Mouse (Mus musculus): Measurements from ENCODE around the gene Gm20388. TPM values are rescaled to one million over a fixed set of nuclear protein-coding genes. Genes with fewer than 3 reads are reported as not detected.

The Gm20388 gene
- polyA plus RNA-seq, 1 experiment from 2014 or later = 12.4 TPM

DNA sequence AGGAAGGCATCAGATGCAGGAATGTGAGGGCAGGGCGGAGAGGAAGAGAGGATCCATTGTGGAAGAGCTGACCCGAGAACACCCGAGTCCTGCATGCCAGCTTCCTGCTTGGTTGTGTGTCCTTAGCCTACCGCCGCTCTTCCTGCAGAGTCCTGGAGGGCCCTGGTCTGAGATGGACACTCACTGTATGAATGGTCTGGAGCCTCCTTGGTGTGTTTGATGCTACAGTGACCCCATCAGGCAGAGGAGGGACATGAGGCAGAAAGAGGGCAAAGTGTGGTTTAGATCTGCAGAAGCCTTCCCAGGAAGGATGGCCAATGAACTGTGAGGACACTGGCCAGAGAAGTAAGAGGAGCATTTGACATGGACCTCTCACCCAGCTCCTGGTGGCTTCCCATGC is 3244.5 kb downstream of the Gm20388 start:
- Histone ChIP-seq H3K4me1 (ENCODE audit: control insufficient read depth, insufficient read depth, low read depth, low read length) (no peaks in the 10 kb centered on the region; the same call in 1 of the 2 replicates), H3K9ac (ENCODE audit: low read depth, low read length) (no peak overlapping the region), H3K36me3 (ENCODE audit: control insufficient read depth, insufficient read depth, low read length) (no peaks in the 10 kb centered on the region), H3K9me3 (ENCODE audit: control insufficient read depth, low read length) (no peaks in the 10 kb centered on the region), H3K27me3 (replicated peaks; ENCODE audit: control insufficient read depth, insufficient read depth, low read length) (no peaks in the 10 kb centered on the region), H3K4me2 (ENCODE audit: low read length) (no peak overlapping the region), H3K27ac (ENCODE audit: low read depth, low read length) (no peak overlapping the region), H3K4me3 (ENCODE audit: low read length) (no peak overlapping the region)
- 81% methylated on average over 5 of the region's 5 CpGs for WGBS
- no peak for ATAC-seq

DNA sequence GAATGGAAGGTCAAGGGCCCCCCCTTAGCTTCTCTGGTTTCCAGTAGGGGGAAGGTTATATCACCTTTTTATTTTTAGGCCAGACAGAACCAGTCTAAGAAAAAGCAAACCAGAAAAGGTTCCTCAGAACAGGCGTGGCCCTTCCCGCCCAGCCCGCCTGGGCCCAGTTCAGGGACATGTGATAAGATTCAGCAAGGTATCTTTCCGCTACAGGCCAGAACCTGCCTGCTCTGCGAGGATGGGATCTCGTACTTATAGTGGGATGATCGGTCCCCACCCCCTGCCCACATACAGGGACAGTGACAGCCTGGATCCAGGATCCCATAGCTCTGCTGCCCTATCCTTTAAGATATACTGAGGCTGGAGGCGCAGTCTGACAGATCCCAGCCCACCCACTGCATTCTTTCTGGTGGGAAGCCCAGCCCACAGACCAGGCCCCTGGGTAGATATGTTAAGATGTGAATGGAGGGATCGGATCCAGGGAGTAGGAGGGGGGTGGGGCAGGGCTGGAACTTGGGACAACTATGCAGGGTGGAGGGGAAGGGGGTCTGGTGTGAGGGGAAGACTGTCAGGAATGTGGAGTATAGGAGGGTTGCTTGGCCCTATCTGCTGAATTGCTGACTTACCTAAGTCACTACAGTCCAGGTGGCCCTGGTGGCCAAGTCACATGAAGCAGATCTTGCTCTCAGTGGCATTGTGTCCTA is 3245.6 kb downstream of the Gm20388 start:
- H3K27ac ChIP-seq (ENCODE audit: low read depth, low read length) = no peak overlapping the region
- H3K4me2 ChIP-seq (ENCODE audit: low read length) = no peak overlapping the region
- 86% methylated on average over 9 of the region's 9 CpGs for WGBS
- no peaks in the 10 kb centered on the region for H3K27me3 ChIP-seq (replicated peaks; ENCODE audit: control insufficient read depth, insufficient read depth, low read length)
- H3K4me3 ChIP-seq (ENCODE audit: low read length) = no peak overlapping the region
- H3K9ac ChIP-seq (ENCODE audit: low read depth, low read length) = no peak overlapping the region
- no peaks in the 10 kb centered on the region; the same call in 1 of the 2 replicates for H3K4me1 ChIP-seq (ENCODE audit: control insufficient read depth, insufficient read depth, low read depth, low read length)
- H3K9me3 ChIP-seq (ENCODE audit: control insufficient read depth, low read length) = no peaks in the 10 kb centered on the region
- no peaks in the 10 kb centered on the region for H3K36me3 ChIP-seq (ENCODE audit: control insufficient read depth, insufficient read depth, low read length)
- ATAC-seq = no peak

DNA sequence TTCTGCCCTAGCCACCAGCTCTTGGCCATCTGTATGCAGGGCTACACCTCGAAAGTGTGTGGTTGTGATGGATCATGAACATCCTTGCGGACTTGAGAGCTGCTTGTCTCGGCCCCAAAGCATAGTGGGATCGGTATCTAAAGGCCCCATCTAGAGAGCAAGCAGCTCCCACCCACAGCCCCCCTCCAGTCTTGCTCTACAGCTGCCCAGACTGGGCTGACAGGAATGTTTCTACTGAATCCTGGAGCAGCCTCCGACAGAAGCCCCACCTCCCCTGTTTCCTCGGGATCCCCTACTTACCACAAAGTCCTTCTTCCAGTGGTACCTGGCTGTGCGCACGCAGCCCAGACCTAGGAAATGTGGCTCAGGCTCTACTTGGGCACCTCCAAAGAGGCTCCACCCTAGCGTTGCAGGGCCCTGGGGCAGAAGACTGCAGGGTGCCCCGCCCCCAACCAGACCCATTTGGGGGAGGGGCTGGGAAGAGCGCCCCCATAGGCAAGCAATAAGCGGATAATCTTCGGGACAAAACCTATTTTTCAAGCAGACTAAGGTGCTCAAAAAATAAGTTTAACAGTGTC is 3247.3 kb downstream of the Gm20388 start, which contains the start of gene Sult5a1:
Gene Sult5a1, minus strand, starts transcription at position 428 of the 578 bp plus-strand sequence.
- ATAC-seq = no peak
- no peak within 1 kb of the TSS for H3K27ac ChIP-seq (ENCODE audit: low read depth, low read length)
- no peaks in the 10 kb centered on the region for H3K36me3 ChIP-seq (ENCODE audit: control insufficient read depth, insufficient read depth, low read length)
- no peaks in the 10 kb centered on the region; the same call in 1 of the 2 replicates for H3K4me1 ChIP-seq (ENCODE audit: control insufficient read depth, insufficient read depth, low read depth, low read length)
- WGBS = 39% methylated on average over 13 of the region's 13 CpGs
- no peak within 1 kb of the TSS for H3K9ac ChIP-seq (ENCODE audit: low read depth, low read length)
- no peaks in the 10 kb centered on the region for H3K9me3 ChIP-seq (ENCODE audit: control insufficient read depth, low read length)
- no peak within 1 kb of the TSS for H3K4me3 ChIP-seq (ENCODE audit: low read length)
- H3K27me3 ChIP-seq (replicated peaks; ENCODE audit: control insufficient read depth, insufficient read depth, low read length) = no peaks in the 10 kb centered on the region
- peak within 1 kb of the TSS; percentile 25 for H3K4me2 ChIP-seq (ENCODE audit: low read length)

DNA sequence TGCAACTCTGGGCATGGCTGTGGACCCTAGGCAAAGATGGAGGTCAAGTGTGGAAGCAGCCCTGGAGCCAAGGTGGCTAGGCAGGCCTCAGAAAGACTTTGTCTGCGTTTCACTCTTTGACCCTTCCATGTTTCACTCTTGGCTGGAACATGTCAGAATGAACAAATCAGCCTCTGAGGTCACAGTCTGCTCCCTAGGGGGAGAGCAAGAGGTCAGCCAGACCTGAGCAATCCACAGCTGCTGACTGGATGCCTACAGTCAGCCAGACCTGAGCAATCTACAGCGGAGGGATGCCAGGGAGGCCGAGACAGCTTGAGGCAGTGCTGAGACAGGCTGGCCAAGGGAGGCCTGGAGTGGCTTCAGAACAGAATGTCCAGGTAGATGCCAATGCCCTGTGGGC is 3270.8 kb downstream of the Gm20388 start:
- Histone ChIP-seq H3K9ac (ENCODE audit: low read depth, low read length) (no peak overlapping the region), H3K4me2 (ENCODE audit: low read length) (no peak overlapping the region), H3K27me3 (replicated peaks; ENCODE audit: control insufficient read depth, insufficient read depth, low read length) (no peaks in the 10 kb centered on the region), H3K4me1 (ENCODE audit: control insufficient read depth, insufficient read depth, low read depth, low read length) (no peaks in the 10 kb centered on the region), H3K27ac (ENCODE audit: low read depth, low read length) (no peak overlapping the region), H3K4me3 (ENCODE audit: low read length) (no peak overlapping the region), H3K9me3 (ENCODE audit: control insufficient read depth, low read length) (peaks cover 7% of the 10 kb centered on the region; the same call in 1 of the 2 replicates), H3K36me3 (ENCODE audit: control insufficient read depth, insufficient read depth, low read length) (no peaks in the 10 kb centered on the region)
- 60% methylated on average over 3 of the region's 3 CpGs for WGBS
- no peak for ATAC-seq

DNA sequence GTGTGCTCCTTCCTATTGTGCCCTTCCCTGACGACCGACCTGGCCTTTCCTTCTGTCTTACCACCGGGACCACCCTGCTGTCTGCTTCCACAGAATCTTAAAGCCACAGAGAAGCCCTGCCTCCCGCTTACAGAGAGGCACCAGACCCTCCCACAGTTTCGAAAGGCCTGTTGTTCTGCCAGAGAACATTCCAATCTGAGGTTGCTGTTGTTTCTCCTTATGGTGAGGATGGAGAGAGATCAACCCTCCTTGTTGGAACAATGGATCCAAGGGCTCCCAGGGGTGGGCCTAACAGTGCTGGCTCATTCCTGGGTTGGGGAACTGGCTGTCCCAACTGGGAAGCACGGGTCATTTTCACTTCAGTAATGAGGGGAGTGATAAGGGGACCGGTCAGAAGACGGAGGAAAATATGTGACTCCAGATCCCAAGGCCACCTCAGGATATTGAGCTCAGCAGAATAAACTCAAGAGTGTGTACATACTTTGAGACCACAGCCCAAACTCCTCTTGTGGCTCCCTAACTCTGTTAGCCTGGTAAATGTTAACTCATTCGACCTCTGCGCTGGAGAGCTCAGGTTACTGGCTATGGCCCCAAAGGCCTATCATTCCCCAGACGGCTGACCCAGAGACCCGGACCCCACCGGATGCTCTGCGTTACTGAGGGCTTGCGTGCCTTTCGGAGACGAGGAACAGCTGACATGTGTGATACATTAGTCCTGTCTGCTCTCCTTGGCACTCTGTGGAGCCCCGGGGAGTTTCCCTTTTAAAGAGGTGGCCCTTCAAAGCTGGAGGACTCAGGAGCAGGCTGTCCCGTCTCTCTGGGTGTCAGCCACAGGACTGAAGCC is 3275.1 kb downstream of the Gm20388 start, which contains the start of gene Dpep1:
Gene Dpep1, plus strand, starts transcription at position 677 of the 844 bp plus-strand sequence.
- H3K36me3 ChIP-seq (ENCODE audit: control insufficient read depth, insufficient read depth, low read length) = no peaks in the 10 kb centered on the region
- 54% methylated on average over 19 of the region's 19 CpGs for WGBS
- no peaks in the 10 kb centered on the region; the same call in 1 of the 2 replicates for H3K4me1 ChIP-seq (ENCODE audit: control insufficient read depth, insufficient read depth, low read depth, low read length)
- ATAC-seq = no peak
- H3K4me2 ChIP-seq (ENCODE audit: low read length) = no peak within 1 kb of the TSS
- no peak within 1 kb of the TSS for H3K27ac ChIP-seq (ENCODE audit: low read depth, low read length)
- no peaks in the 10 kb centered on the region for H3K27me3 ChIP-seq (replicated peaks; ENCODE audit: control insufficient read depth, insufficient read depth, low read length)
- no peaks in the 10 kb centered on the region for H3K9me3 ChIP-seq (ENCODE audit: control insufficient read depth, low read length)
- no peak within 1 kb of the TSS for H3K9ac ChIP-seq (ENCODE audit: low read depth, low read length)
- H3K4me3 ChIP-seq (ENCODE audit: low read length) = no peak within 1 kb of the TSS

DNA sequence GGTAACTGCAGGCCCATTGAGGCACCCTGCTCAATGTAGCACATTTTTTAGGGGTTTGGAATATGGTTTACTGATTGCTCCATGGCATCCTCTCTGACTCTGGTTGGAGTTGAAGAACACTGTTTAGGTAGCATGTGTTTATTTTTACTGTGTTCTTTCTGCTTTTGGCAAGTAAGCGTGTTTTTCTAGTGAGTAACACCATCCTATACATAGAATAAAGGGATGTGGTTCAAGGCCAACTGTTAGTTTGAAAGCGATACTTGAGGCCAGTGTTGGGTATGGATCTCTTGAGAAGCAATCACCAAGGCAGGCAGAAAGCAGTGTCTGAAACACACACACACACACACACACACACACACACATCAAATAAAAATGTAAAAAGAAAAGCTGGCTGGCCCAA is 3277.4 kb downstream of the Gm20388 start:
- Histone ChIP-seq H3K27me3 (replicated peaks; ENCODE audit: control insufficient read depth, insufficient read depth, low read length) (no peaks in the 10 kb centered on the region), H3K36me3 (ENCODE audit: control insufficient read depth, insufficient read depth, low read length) (no peaks in the 10 kb centered on the region), H3K27ac (ENCODE audit: low read depth, low read length) (no peak overlapping the region), H3K9ac (ENCODE audit: low read depth, low read length) (no peak overlapping the region), H3K4me3 (ENCODE audit: low read length) (no peak overlapping the region), H3K9me3 (ENCODE audit: control insufficient read depth, low read length) (no peaks in the 10 kb centered on the region), H3K4me2 (ENCODE audit: low read length) (no peak overlapping the region), H3K4me1 (ENCODE audit: control insufficient read depth, insufficient read depth, low read depth, low read length) (no peaks in the 10 kb centered on the region; the same call in 1 of the 2 replicates)
- no peak for ATAC-seq
- WGBS = 83% methylated on average over 2 of the region's 2 CpGs

DNA sequence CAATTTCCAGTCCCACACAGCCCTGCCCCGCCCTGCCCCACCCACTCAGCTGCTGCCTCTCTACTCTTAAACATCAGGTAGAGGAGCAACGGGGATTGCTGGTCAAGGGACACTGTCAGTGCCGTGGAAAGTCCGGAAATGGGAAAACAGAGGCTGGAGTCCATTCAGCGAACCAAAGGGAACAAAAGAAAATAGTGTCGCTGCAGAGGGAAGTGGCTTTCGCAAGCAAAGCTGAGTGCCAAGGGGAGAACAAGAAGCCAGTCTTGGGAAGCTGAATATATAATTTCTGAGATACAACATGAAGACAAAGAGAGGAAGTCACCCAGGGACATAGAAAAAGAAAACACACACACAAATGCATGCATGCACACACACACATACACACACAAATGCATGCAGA is 3278.2 kb downstream of the Gm20388 start:
- H3K27me3 ChIP-seq (replicated peaks; ENCODE audit: control insufficient read depth, insufficient read depth, low read length) = no peaks in the 10 kb centered on the region
- no peak overlapping the region for H3K4me2 ChIP-seq (ENCODE audit: low read length)
- H3K9ac ChIP-seq (ENCODE audit: low read depth, low read length) = no peak overlapping the region
- WGBS = 76% methylated on average over 7 of the region's 7 CpGs
- no peaks in the 10 kb centered on the region for H3K36me3 ChIP-seq (ENCODE audit: control insufficient read depth, insufficient read depth, low read length)
- no peaks in the 10 kb centered on the region; the same call in 1 of the 2 replicates for H3K4me1 ChIP-seq (ENCODE audit: control insufficient read depth, insufficient read depth, low read depth, low read length)
- no peak for ATAC-seq
- no peak overlapping the region for H3K4me3 ChIP-seq (ENCODE audit: low read length)
- no peaks in the 10 kb centered on the region for H3K9me3 ChIP-seq (ENCODE audit: control insufficient read depth, low read length)
- no peak overlapping the region for H3K27ac ChIP-seq (ENCODE audit: low read depth, low read length)

DNA sequence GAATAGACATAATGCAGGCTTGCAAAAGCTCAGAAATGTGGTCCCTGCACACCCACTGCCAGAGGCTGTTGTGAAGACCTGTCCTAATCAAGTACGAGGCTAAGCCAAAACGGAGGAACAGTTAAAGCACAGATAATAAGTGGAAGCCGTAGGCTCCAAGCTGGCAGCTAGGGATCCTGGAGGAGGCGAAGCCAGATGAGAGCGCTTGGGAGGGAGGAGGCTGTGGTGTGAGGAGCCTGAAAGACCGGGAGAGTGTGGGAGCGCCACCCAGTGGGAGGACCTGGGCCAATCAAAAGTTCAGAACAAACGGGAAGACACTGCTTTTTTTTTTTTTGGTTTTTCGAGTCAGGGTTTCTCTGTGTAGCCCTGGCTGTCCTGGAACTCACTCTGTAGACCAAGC is 3280.0 kb downstream of the Gm20388 start:
- no peak overlapping the region for H3K4me3 ChIP-seq (ENCODE audit: low read length)
- WGBS = 3% methylated on average over 9 of the region's 9 CpGs
- H3K4me1 ChIP-seq (ENCODE audit: control insufficient read depth, insufficient read depth, low read depth, low read length) = no peaks in the 10 kb centered on the region; the same call in 1 of the 2 replicates
- ATAC-seq = no peak
- H3K9me3 ChIP-seq (ENCODE audit: control insufficient read depth, low read length) = no peaks in the 10 kb centered on the region
- H3K27me3 ChIP-seq (replicated peaks; ENCODE audit: control insufficient read depth, insufficient read depth, low read length) = no peaks in the 10 kb centered on the region
- H3K27ac ChIP-seq (ENCODE audit: low read depth, low read length) = no peak overlapping the region
- peak overlapping the region; percentile 37 for H3K4me2 ChIP-seq (ENCODE audit: low read length)
- H3K9ac ChIP-seq (ENCODE audit: low read depth, low read length) = no peak overlapping the region
- no peaks in the 10 kb centered on the region for H3K36me3 ChIP-seq (ENCODE audit: control insufficient read depth, insufficient read depth, low read length)

DNA sequence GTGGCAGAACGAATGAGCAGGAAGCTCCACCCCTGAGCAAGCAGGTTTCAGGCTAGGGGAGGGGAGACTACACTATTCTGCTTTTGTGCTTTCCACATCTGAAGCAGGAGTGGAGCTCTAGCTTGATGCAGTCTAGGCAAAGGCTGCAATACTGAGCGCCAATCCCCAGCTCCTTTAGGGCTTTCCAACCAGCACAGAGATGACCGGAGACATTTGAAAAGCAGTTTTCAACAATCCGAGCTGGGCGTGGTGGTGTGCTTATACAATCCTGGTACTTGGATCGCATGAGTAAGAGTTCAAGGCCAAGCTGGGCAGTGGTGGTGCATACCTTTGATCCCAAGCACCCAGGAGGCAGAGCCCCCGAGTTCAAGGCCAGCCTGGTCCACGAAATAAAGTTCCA is 3281.3 kb downstream of the Gm20388 start:
- H3K9ac ChIP-seq (ENCODE audit: low read depth, low read length) = no peak overlapping the region
- no peak overlapping the region for H3K4me3 ChIP-seq (ENCODE audit: low read length)
- no peaks in the 10 kb centered on the region for H3K9me3 ChIP-seq (ENCODE audit: control insufficient read depth, low read length)
- H3K27ac ChIP-seq (ENCODE audit: low read depth, low read length) = no peak overlapping the region
- WGBS = 67% methylated on average over 7 of the region's 8 CpGs
- no peak overlapping the region for H3K4me2 ChIP-seq (ENCODE audit: low read length)
- no peaks in the 10 kb centered on the region for H3K27me3 ChIP-seq (replicated peaks; ENCODE audit: control insufficient read depth, insufficient read depth, low read length)
- no peaks in the 10 kb centered on the region for H3K36me3 ChIP-seq (ENCODE audit: control insufficient read depth, insufficient read depth, low read length)
- no peak for ATAC-seq
- H3K4me1 ChIP-seq (ENCODE audit: control insufficient read depth, insufficient read depth, low read depth, low read length) = no peaks in the 10 kb centered on the region; the same call in 1 of the 2 replicates
